Mouse (Mus musculus) ES-Bruce4 (cell line): ENCODE results near the gene H2al1f. TPM values are rescaled to one million over a fixed set of nuclear protein-coding genes. Genes with fewer than 3 reads are reported as not detected.
"Not testable (repeated sequence)": the region's sequence is repeated elsewhere in the genome, so short reads cannot be mapped to it uniquely, and the experiment has no call there.

Experiments used
- H3K27ac ChIP-seq: 2 replicates; pipeline ENCODE4 v1.5.1; 2012; ENCODE audit warnings: low read length, inconsistent platforms; ENCODE audit not compliant: insufficient read depth
- H3K27me3 ChIP-seq: 2 replicates; pipeline ENCODE4 v1.6.1; 2012; ENCODE audit warnings: mild to moderate bottlenecking, low read length, inconsistent platforms; ENCODE audit not compliant: control insufficient read depth, poor library complexity, insufficient read depth, severe bottlenecking
- H3K36me3 ChIP-seq: 2 replicates; pipeline ENCODE4 v1.6.1; 2012; ENCODE audit warnings: inconsistent platforms, mild to moderate bottlenecking, low read length, moderate library complexity; ENCODE audit not compliant: control insufficient read depth, poor library complexity, insufficient read depth, severe bottlenecking
- H3K4me1 ChIP-seq: one replicate; pipeline ENCODE4 v1.8.1; 2011; ENCODE audit warnings: low read length; ENCODE audit not compliant: control insufficient read depth, insufficient read depth
- H3K4me3 ChIP-seq: 2 replicates; pipeline ENCODE4 v1.5.1; 2011; ENCODE audit warnings: low read depth, mild to moderate bottlenecking, low read length
- H3K9ac ChIP-seq: 2 replicates; pipeline ENCODE4 v1.6.1; 2012; ENCODE audit warnings: low read depth, mild to moderate bottlenecking, inconsistent platforms; ENCODE audit not compliant: poor library complexity, severe bottlenecking
- H3K9me3 ChIP-seq: replicated peaks from 2 replicates; pipeline ENCODE4 v1.6.1; 2012; ENCODE audit warnings: mild to moderate bottlenecking, low read length, inconsistent platforms; ENCODE audit not compliant: control insufficient read depth, poor library complexity, insufficient read depth, severe bottlenecking
- CTCF ChIP-seq: IDR thresholded peaks from one replicate; pipeline ENCODE4 v1.8.1; 2011; ENCODE audit warnings: low read depth, low read length
- EP300 ChIP-seq: IDR thresholded peaks from 2 replicates; pipeline ENCODE4 v1.6.1; 2011; ENCODE audit warnings: low read depth, low read length; ENCODE audit not compliant: insufficient read depth
- POLR2A ChIP-seq: IDR thresholded peaks from one replicate; pipeline ENCODE4 v1.8.1; 2011; ENCODE audit warnings: low read length; ENCODE audit not compliant: insufficient read depth
- polyA plus RNA-seq: library from polyadenylated mRNA; stranded (reverse); fragments of >200 nt; gene quantifications from 2 replicates; pipeline ENCODE4 v1.2.4, GENCODE M21; 2011; ENCODE audit warnings: low read depth; ENCODE audit not compliant: missing spikeins, insufficient read depth, insufficient read length

The H2al1f gene
- polyA plus RNA-seq, 1 experiment, result not detected

- Histone ChIP-seq H3K27ac (no peak overlapping the region), H3K27me3 (no peaks in the 10 kb centered on the region), H3K36me3 (no peaks in the 10 kb centered on the region), H3K4me1 (no peaks in the 10 kb centered on the region), H3K9ac (no peak overlapping the region), H3K9me3 (peaks cover 4% of the 10 kb centered on the region; the same call in 1 of the 2 replicates), H3K4me3 (no peak overlapping the region)
- TF ChIP-seq EP300 (no peak), POLR2A (no peak), CTCF (no peak)
These were observed 26.6 kb upstream of the H2al1f start for GRCm38 (mm10) chrX:11288306-11288882.

- H3K36me3 ChIP-seq, result no peaks in the 10 kb centered on the region
- no peaks in the 10 kb centered on the region for H3K27me3 ChIP-seq
- H3K9ac ChIP-seq, result no peak overlapping the region
- no peaks in the 10 kb centered on the region for H3K9me3 ChIP-seq
- H3K27ac ChIP-seq, result no peak overlapping the region
- TF ChIP-seq CTCF, result no peak
- TF ChIP-seq POLR2A, result no peak
- TF ChIP-seq EP300, result no peak
- H3K4me1 ChIP-seq, result no peaks in the 10 kb centered on the region
- no peak overlapping the region for H3K4me3 ChIP-seq
These were observed 25.7 kb upstream of the H2al1f start for GRCm38 (mm10) chrX:11289244-11289643.

- not testable (repeated sequence) for H3K4me3 ChIP-seq, H3K4me1 ChIP-seq, H3K27ac ChIP-seq, H3K27me3 ChIP-seq, H3K9ac ChIP-seq, H3K9me3 ChIP-seq, H3K36me3 ChIP-seq
These were observed 16.0 kb upstream of the H2al1f start, which contains the start of gene H2al1a for GRCm38 (mm10) chrX:11298957-11299356. Gene H2al1a (plus strand): TSS chrX:11299257.

GRCm38 (mm10) chrX:11302132-11302531 lies 12.8 kb upstream of the H2al1f start, which contains the start of gene H2al1b:
Gene H2al1b (plus strand): TSS chrX:11302432.
- H3K9me3 ChIP-seq, result not testable (repeated sequence)

GRCm38 (mm10) chrX:11305355-11305754 lies 9.6 kb upstream of the H2al1f start, which contains the start of gene H2al1c:
Gene H2al1c (plus strand): TSS chrX:11305655.
- not testable (repeated sequence) for H3K36me3 ChIP-seq, H3K9ac ChIP-seq, H3K27ac ChIP-seq, H3K27me3 ChIP-seq, H3K4me1 ChIP-seq, H3K4me3 ChIP-seq, H3K9me3 ChIP-seq

More at GRCm38 (mm10) chrX:11302132-11302531, 12.8 kb upstream of the H2al1f start, which contains the start of gene H2al1b:
- not testable (repeated sequence) for H3K4me1 ChIP-seq, H3K27ac ChIP-seq, H3K4me3 ChIP-seq, H3K9ac ChIP-seq, H3K27me3 ChIP-seq, H3K36me3 ChIP-seq

- not testable (repeated sequence) for H3K36me3 ChIP-seq, H3K27ac ChIP-seq, H3K4me3 ChIP-seq, H3K9me3 ChIP-seq, H3K9ac ChIP-seq, H3K27me3 ChIP-seq, H3K4me1 ChIP-seq
These were observed 6.4 kb upstream of the H2al1f start, which contains the start of gene H2al1d for GRCm38 (mm10) chrX:11308524-11308923. Gene H2al1d (plus strand): TSS chrX:11308824.

- not testable (repeated sequence) for H3K27ac ChIP-seq, H3K36me3 ChIP-seq, H3K9me3 ChIP-seq, H3K27me3 ChIP-seq, H3K4me3 ChIP-seq, H3K4me1 ChIP-seq, H3K9ac ChIP-seq
These were observed 3.3 kb upstream of the H2al1f start, which contains the start of gene H2al1e for GRCm38 (mm10) chrX:11311634-11312033. Gene H2al1e (plus strand): TSS chrX:11311934.

GRCm38 (mm10) chrX:11317956-11318355 lies 3.0 kb downstream of the H2al1f start, which contains the start of gene H2al1g:
Gene H2al1g (plus strand): TSS chrX:11318256.
- H3K27ac ChIP-seq, H3K9me3 ChIP-seq, H3K36me3 ChIP-seq, H3K9ac ChIP-seq, H3K27me3 ChIP-seq, H3K4me3 ChIP-seq, H3K4me1 ChIP-seq: not testable (repeated sequence)

- H3K27me3 ChIP-seq, H3K9me3 ChIP-seq, H3K27ac ChIP-seq, H3K4me1 ChIP-seq, H3K9ac ChIP-seq, H3K36me3 ChIP-seq, H3K4me3 ChIP-seq: not testable (repeated sequence)
These were observed 6.2 kb downstream of the H2al1f start, which contains the start of gene H2al1h for GRCm38 (mm10) chrX:11321192-11321591. Gene H2al1h (plus strand): TSS chrX:11321492.
